Mouse (Mus musculus) forebrain, embryonic 11.5 days (tissue): Measurements from ENCODE around the gene Elovl3. TPM values are rescaled to one million over a fixed set of nuclear protein-coding genes. Genes with fewer than 3 reads are reported as not detected.

ENCODE experiments used
- ATAC-seq: fragments of 200-750 bp; cut with Nextera tagmentation; replicated peaks from 2 replicates; pipeline ENCODE4 v1.8.0; 2017; ENCODE audit warnings: moderate TSS enrichment; ENCODE audit not compliant: low FRiP score
- DNase-seq: peaks from one replicate; pipeline ENCODE4 v3.0.0-alpha.2; 2017; ENCODE audit warnings: low spot score
- H3K27ac ChIP-seq: fragments of 300-500 bp; sonication (generic); 2 replicates; pipeline ENCODE4 v1.5.1; 2014; ENCODE audit warnings: low read depth, low read length
- H3K27me3 ChIP-seq: fragments of 300-500 bp; sonication (generic); 2 replicates; pipeline ENCODE4 v1.6.1; 2014; ENCODE audit warnings: mild to moderate bottlenecking, low read length, mixed read lengths; ENCODE audit not compliant: control insufficient read depth, insufficient read depth
- H3K36me3 ChIP-seq: fragments of 300-500 bp; sonication (generic); 2 replicates; pipeline ENCODE4 v1.6.1; 2014; ENCODE audit warnings: mild to moderate bottlenecking, low read length, moderate library complexity, mixed read lengths; ENCODE audit not compliant: control insufficient read depth, insufficient read depth
- H3K4me1 ChIP-seq: fragments of 300-500 bp; sonication (generic); replicated peaks from 2 replicates; pipeline ENCODE4 v1.6.1; 2014; ENCODE audit warnings: low read length, mixed read lengths; ENCODE audit not compliant: control insufficient read depth, insufficient read depth
- H3K4me2 ChIP-seq: fragments of 300-500 bp; sonication (generic); 2 replicates; pipeline ENCODE4 v1.6.1; 2014; ENCODE audit warnings: low read depth, mild to moderate bottlenecking, low read length, moderate library complexity, mixed read lengths; ENCODE audit not compliant: severe bottlenecking
- H3K4me3 ChIP-seq: fragments of 300-500 bp; sonication (generic); 2 replicates; pipeline ENCODE4 v1.5.1; 2014; ENCODE audit warnings: low read depth, low read length
- H3K9ac ChIP-seq: fragments of 300-500 bp; sonication (generic); 2 replicates; pipeline ENCODE4 v1.6.1; 2014; ENCODE audit warnings: low read length
- H3K9me3 ChIP-seq: fragments of 300-500 bp; sonication (generic); 2 replicates; pipeline ENCODE4 v1.6.1; 2016; ENCODE audit warnings: low read length, mixed read lengths; ENCODE audit not compliant: control insufficient read depth
- WGBS: fragments of 180-500 bp; shearing (Covaris S2); extraction: QIAGEN DNeasy Blood & Tissue Kit; methylation state at CpG from one replicate; pipeline ENCODE4 v1.1.7; 2014; 5-methylcytosine and 5-hydroxymethylcytosine counted together
- polyA plus RNA-seq: library from polyadenylated mRNA; unstranded; fragments of >200 nt; fragmentation: Nextera tagmentation; extraction: Ambion mirVana; gene quantifications from 2 replicates; pipeline ENCODE4 v1.2.1, GENCODE M21; 2014

The Elovl3 gene
- 0.13 and 0.23 TPM in 2 replicates for polyA plus RNA-seq

- WGBS: 1% methylated on average over 31 of the region's 31 CpGs
- H3K4me2 ChIP-seq: peak within 1 kb of the TSS; percentile 31; the same call in 1 of the 2 replicates
- H3K4me1 ChIP-seq: peaks cover 14% of the 10 kb centered on the region
- ATAC-seq: no peak
- H3K4me3 ChIP-seq: no peak within 1 kb of the TSS; the same call in 1 of the 2 replicates
- H3K36me3 ChIP-seq: no peaks in the 10 kb centered on the region
- peak; percentile 68 for DNase-seq
- H3K9me3 ChIP-seq: no peaks in the 10 kb centered on the region
- peaks cover 53% of the 10 kb centered on the region for H3K27me3 ChIP-seq
- no peak within 1 kb of the TSS for H3K27ac ChIP-seq
- no peak within 1 kb of the TSS for H3K9ac ChIP-seq
Observed at GRCm38 (mm10) chr19:46131694-46132525, at the start of gene Elovl3. TSS of gene Elovl3 (plus strand) at chr19:46131897.

GRCm38 (mm10) chr19:46085185-46085584 is 46.5 kb upstream of the Elovl3 start:
- H3K9ac ChIP-seq: no peak overlapping the region
- peak; percentile 51 for DNase-seq
- no peaks in the 10 kb centered on the region for H3K9me3 ChIP-seq
- H3K27ac ChIP-seq: no peak overlapping the region
- no peak overlapping the region for H3K4me2 ChIP-seq
- ATAC-seq: no peak
- 95% methylated on average over 8 of the region's 8 CpGs for WGBS
- peaks cover 27% of the 10 kb centered on the region for H3K36me3 ChIP-seq
- H3K4me1 ChIP-seq: no peaks in the 10 kb centered on the region
- H3K4me3 ChIP-seq: no peak overlapping the region
- no peaks in the 10 kb centered on the region for H3K27me3 ChIP-seq

GRCm38 (mm10) chr19:46086337-46086736 is 45.4 kb upstream of the Elovl3 start:
- Histone ChIP-seq H3K27me3 (no peaks in the 10 kb centered on the region), H3K9ac (no peak overlapping the region), H3K27ac (no peak overlapping the region), H3K4me1 (no peaks in the 10 kb centered on the region), H3K36me3 (peaks cover 25% of the 10 kb centered on the region), H3K4me3 (no peak overlapping the region), H3K9me3 (no peaks in the 10 kb centered on the region), H3K4me2 (no peak overlapping the region)
- ATAC-seq: no peak
- 56% methylated on average over 3 of the region's 3 CpGs for WGBS
- DNase-seq: peak; percentile 71

DNA sequence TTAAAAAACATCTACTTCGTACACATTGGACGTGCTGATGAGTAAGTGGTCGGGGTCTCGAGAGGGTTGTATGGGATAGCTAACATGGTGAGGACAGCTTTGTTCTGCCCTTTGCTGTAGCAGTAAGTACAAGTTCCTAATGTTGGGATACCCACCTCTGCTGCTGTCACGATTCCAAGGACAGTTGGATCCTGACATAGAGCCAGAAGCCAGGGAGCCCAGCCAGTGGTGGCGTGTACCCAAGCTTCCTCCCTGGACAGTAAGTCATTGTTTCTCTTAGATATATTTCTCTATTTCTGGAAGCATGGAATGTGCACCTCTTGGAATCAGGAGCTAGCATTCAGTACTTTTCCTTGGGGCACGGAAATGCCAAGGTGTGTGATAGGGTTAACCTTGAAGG is 43.8 kb upstream of the Elovl3 start:
- Histone ChIP-seq H3K9ac (no peak overlapping the region), H3K27ac (no peak overlapping the region), H3K9me3 (no peaks in the 10 kb centered on the region), H3K27me3 (no peaks in the 10 kb centered on the region), H3K4me1 (no peaks in the 10 kb centered on the region), H3K4me2 (no peak overlapping the region), H3K36me3 (peaks cover 15% of the 10 kb centered on the region), H3K4me3 (no peak overlapping the region)
- DNase-seq (peak; percentile 45), ATAC-seq (no peak)
- WGBS: 89% methylated on average over 7 of the region's 7 CpGs

GRCm38 (mm10) chr19:46091641-46092040 is 40.1 kb upstream of the Elovl3 start:
- ATAC-seq: no peak
- H3K4me1 ChIP-seq: no peaks in the 10 kb centered on the region
- 95% methylated on average over 4 of the region's 4 CpGs for WGBS

DNA sequence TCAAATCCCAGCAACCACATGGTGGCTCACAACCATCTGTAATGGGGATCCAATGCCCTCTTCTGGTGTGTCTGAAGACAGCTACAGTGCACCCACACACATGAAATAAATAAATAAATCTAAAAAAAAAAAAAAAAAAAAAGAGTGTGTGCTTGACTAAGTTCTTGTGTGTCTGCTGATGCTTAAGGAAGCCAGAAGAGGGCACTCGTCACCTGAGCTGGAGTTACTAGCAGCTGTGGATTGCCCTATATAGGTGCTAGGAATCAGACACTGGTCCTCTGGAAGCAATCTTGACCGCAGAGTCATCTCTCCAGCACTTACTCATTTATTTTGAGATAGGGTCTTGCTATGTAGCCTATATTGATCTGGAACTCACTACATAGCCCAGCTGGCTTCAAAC is 37.6 kb upstream of the Elovl3 start:
- no peak for DNase-seq
- Histone ChIP-seq H3K36me3 (no peaks in the 10 kb centered on the region), H3K4me1 (no peaks in the 10 kb centered on the region), H3K9me3 (no peaks in the 10 kb centered on the region), H3K4me2 (no peak overlapping the region), H3K4me3 (no peak overlapping the region), H3K27me3 (no peaks in the 10 kb centered on the region), H3K9ac (no peak overlapping the region), H3K27ac (no peak overlapping the region)
- ATAC-seq: no peak
- 86% methylated on average over 2 of the region's 2 CpGs for WGBS

More at GRCm38 (mm10) chr19:46091641-46092040, 40.1 kb upstream of the Elovl3 start:
- Histone ChIP-seq H3K9me3 (no peaks in the 10 kb centered on the region), H3K4me3 (no peak overlapping the region), H3K27ac (no peak overlapping the region), H3K4me2 (no peak overlapping the region), H3K27me3 (no peaks in the 10 kb centered on the region), H3K9ac (no peak overlapping the region), H3K36me3 (no peaks in the 10 kb centered on the region)
- no peak for DNase-seq

- Histone ChIP-seq H3K4me3 (no peak overlapping the region), H3K9ac (no peak overlapping the region), H3K27ac (no peak overlapping the region), H3K36me3 (no peaks in the 10 kb centered on the region), H3K27me3 (no peaks in the 10 kb centered on the region), H3K4me2 (no peak overlapping the region), H3K9me3 (no peaks in the 10 kb centered on the region), H3K4me1 (no peaks in the 10 kb centered on the region)
- ATAC-seq: no peak
- WGBS: 93% methylated on average over 3 of the region's 4 CpGs
- no peak for DNase-seq
Observed at GRCm38 (mm10) chr19:46095291-46095690, 36.4 kb upstream of the Elovl3 start.

GRCm38 (mm10) chr19:46096396-46096795 is 35.3 kb upstream of the Elovl3 start:
- Histone ChIP-seq H3K27me3 (no peaks in the 10 kb centered on the region), H3K4me2 (no peak overlapping the region), H3K9ac (no peak overlapping the region), H3K4me3 (no peak overlapping the region), H3K27ac (no peak overlapping the region), H3K9me3 (no peaks in the 10 kb centered on the region), H3K4me1 (no peaks in the 10 kb centered on the region), H3K36me3 (no peaks in the 10 kb centered on the region)
- DNase-seq (no peak), ATAC-seq (no peak)
- WGBS: 92% methylated on average over 5 of the region's 5 CpGs

- H3K27me3 ChIP-seq: no peaks in the 10 kb centered on the region
- no peak overlapping the region for H3K4me2 ChIP-seq
- H3K4me3 ChIP-seq: no peak overlapping the region
- H3K27ac ChIP-seq: no peak overlapping the region
- H3K9ac ChIP-seq: no peak overlapping the region
- H3K9me3 ChIP-seq: no peaks in the 10 kb centered on the region
- H3K36me3 ChIP-seq: no peaks in the 10 kb centered on the region
- no peaks in the 10 kb centered on the region for H3K4me1 ChIP-seq
- DNase-seq (no peak), ATAC-seq (no peak)
- WGBS: 91% methylated on average over 3 of the region's 3 CpGs
Observed at GRCm38 (mm10) chr19:46099561-46099960, 32.1 kb upstream of the Elovl3 start.
